Mouse (Mus musculus) urinary bladder, adult 18-20 months (tissue): ENCODE data around the gene Parp9.
"Not testable (repeated sequence)": the region's sequence is repeated elsewhere in the genome, so short reads cannot be mapped to it uniquely, and the experiment has no call there.

ENCODE experiments used
- DNase-seq, 2 experiments: peaks; one replicate each; pipeline ENCODE4 v3.0.0; 2022; ENCODE audit warnings: low spot score in 2 of 2, mixed read lengths in 2 of 2

Parp9 gene

DNA sequence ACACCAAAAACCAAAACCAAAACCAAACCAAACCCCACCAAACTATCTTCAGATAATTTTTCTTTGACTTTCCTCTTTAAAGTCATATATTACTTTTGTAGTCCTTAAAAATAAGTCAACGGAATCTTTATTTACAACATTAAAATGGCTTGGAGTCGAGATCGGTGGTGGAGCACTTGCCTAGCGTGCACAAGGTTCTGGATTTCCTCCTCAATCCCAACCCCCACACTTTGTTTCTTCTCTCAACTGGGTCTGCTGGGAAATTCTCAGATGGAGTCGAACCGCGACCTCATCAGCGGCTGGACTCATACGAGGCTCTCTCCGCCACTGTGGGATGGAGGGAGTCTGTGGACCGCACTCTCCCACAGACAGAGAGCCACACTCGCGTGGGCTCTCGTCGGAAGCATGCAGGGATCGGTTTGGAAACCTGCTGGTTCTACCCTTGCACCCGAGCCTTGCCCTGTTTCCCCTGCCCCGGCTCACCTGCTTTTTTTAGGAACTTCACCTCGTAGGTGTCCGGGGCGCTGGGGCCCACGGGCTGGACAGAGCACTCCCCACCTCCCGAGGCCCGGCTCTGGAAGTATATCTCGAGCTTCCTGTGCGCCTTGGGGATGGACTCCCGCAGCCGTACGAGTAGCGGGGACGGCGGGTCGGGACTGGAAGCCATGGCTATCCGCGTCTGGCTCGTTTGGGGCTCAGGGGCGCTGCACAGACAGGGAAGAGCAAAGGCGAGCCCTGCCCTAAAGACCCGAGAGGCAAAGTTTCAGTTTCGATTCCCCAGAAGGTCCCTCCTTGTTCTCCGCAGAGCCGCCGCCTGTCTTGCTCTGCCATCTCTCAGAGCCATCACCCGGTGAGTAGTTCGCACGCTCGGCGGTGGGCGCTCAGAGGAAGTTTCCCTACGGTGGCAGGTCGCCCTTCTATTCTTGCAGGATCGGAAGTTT is at the start of gene Parp9, which contains the start of gene Dtx3l:
Gene Parp9, plus strand, starts transcription at position 260 of the 941 bp plus-strand sequence.
Gene Dtx3l, minus strand, starts transcription at position 941 of the 941 bp plus-strand sequence.
- DNase-seq, result peak; percentile 58 to 64

DNA sequence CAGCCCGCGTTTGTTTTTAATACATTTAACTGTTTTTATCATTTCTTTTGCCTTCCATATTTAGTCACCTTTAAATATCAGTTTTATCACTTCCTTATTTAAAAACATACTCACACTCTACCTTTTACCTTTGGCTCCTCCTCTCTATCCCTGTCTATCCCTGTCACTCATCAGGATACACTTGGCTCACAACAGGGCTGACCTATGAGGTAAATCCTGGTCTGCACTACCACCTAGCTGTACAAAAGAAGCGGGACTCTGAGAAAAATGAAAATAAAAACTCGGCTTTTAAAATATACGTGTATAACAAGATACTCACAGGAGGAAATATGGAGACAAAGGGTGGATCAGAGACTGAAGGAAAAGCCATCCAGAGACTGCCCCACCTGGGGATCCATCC is 49.4 kb upstream of the Parp9 start:
- no peak for DNase-seq

DNA sequence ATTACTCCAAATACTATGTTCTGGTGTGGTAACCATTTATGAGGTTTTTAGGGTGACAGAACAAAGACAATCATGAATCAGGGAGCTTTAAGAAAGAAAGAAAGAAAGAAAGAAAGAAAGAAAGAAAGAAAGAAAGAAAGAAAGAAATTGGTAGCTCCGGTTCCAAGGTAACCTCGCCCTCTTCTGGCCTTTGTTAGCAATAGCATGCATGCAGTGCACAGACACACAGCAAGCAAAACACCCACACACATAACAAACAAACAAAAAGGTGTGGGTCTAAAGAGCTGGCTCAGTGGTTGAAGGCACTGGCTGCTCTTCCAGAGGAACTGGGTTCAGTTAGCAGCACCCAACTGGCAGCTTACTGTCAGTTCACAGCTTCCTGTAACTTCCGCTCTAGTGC is 47.6 kb upstream of the Parp9 start:
- no peak for DNase-seq

DNA sequence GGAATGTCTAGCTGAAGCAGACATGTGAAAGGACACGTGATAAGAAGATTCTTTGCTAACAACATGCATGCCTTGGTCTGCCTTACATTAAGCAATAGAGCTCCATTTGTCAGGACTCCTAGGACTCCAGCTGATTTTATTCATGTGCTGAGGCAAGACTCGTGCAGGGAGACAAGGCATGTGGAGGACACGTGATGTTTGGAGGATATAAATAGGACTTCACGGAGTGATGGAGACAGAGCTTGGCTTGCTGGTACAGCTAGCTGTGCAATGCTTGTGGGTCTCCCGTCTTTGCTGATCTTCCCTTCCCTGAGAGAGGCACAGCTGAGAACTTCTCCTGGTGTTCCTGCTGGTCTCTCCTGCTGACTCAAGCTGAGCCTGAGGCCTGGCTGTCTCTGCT is 46.7 kb upstream of the Parp9 start:
- not testable (repeated sequence) for DNase-seq

DNA sequence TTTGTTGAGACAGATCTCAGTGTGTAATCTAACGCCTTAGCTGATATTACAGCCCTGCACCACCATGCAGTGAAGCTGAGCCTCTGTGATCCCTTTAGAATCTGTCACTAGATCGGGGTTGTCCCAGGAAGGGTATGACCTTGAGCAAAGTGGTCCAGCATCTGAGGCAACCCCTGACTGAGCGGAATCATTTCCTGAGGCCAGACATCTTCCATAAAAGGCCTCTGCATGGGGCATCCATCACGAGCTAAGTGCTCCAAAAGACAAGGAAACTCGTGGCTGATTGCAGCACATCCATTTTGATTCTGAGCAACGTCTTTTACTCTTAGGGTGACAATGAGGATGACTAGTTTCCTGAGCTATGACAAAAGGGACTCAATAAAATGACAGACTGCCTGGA is 43.3 kb upstream of the Parp9 start:
- DNase-seq, result no peak

DNA sequence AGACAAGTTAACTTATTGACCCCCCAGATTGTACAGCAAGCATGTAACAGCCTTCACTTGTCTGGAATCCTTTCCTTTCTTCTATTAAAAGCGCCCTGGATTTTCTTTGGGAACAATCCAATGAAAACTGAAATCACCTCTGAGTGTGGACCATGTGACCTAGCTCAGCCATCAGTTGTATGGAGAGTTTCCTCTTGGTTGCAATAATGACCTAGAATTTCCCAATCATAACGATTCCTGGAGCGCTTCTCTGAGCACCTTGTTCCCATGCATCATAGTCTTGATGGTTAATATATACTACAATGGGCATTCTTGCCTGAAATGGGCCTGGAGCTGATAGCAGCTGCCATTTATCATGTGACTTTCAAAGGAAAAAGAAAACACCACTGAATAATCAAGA is 37.7 kb upstream of the Parp9 start:
- DNase-seq, result no peak

DNA sequence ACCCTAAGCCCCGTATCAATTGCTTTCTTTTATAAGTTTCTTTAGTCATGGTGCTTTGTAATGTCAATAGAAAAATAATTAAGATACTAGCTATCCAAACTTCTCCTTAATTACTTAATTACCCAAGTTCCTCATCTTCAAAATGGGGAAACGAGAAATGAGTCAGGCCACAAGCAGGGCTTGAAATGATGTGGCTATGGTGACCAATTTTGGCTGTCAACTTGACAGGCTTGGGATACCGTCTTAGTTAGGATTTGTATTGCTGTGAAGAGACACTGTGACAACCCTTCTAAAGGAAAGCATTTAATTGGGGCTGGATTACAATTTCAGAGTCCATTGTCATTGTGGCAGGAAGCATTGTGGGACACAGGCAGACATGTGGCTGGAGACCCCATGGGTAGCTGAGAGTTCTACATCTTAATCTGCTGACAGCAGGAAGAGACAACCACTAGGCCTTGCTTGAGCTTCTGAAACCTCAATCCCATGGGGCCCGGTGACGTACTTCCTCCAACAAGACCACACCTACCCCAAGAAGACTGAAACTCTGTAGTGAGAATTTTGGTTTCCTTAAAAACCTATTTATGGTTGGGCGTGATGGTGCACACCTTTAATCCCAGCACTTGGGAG is 35.1 kb upstream of the Parp9 start:
- DNase-seq, result no peak

DNA sequence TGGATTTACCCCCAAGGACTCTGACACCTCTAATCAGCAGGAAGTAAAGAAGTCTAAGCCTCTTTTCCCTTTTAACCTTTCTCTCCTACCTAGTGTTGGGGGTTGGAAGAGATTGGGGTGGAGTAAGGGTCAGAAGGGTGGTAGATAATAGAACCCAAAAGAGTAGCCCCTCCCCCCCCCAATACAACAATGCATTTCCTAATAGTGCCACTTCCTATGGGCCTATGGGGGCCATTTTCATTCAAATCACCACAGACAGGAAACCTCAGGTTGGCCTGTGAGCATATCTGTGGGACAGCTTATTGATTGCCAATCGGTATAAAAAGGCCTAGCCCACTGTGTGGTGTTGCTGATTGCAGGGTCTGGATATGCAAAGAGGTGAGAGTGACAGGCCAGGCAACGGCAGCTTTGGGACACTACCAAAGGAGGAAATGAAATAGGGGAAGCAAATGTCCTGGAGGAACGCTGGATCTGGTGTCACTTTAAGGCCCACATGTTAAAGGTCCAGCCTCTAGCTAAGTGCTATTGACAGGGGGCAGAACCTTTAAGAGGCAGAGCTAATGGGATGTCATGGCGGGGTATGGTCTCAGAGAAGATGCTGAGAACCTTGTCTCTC is 34.0 kb upstream of the Parp9 start:
- no peak for DNase-seq

DNA sequence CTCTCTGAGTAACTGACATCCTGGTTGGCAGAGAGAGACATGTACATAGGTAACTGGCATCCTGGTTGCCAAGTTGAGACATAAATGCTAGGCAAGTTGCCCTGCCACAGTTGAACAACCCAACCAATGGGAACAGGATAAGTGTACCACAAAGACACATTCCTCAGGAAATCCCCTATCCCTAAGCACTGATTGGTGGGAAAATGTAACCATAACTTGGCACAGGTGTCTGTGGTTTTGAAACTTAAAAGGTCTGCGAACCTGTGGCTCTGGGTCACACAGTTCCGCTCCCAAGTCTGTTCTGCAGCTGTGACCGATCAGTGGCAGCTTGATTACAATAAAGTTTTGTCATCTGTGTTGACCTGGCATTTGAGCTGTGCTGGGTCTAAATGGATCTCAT is 32.9 kb upstream of the Parp9 start:
- no peak for DNase-seq

DNA sequence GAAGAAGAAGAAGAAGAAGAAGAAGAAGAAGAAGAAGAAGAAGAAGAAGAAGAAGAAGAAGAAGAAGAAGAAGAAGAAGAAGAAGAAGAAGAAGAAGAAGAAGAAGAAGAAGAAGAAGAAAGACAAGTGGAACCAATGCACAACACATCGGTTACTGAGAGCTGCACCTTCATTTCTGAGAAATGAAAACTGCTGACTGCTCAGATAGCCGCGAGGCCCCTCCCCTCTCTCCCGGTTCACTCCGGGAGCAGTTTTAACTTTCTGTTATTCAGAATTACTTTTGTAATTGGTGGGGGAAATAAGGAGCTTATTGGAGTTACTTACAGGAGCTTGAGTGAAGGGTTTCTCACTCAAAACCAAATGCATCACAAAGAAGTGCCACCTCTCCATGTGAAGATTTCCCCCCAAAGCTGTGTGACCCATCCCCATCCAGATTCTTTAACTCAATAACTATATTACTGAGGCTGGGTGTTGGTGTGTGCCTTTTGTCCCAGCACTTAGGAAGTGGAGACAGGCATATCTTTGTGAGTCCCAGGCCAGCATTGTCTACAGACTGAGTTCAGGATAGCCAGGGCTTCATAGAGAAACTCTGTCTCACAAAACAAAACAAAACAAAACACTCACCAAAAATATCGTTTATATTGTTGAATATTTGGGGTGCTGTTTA is 32.3 kb upstream of the Parp9 start:
- DNase-seq, result no peak

DNA sequence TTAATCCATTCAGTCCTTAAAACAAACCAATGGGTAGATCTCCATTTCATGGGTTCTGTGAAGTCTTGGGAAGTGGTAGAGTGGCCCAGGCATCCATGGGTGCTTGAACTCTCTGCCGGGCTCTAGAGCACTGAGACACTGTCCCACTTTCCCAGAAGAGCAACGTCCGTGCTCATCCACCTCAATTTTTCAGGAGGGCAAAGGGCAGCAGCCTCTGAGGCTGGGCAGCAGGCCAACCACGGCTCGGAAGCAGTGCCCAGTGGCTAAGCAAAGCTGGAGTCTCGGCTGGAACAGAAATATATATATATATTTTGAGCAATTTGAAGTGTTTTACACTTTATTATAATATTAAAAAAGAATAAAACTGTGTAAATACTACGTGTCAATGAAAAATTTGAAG is 31.4 kb upstream of the Parp9 start:
- DNase-seq, result no peak

DNA sequence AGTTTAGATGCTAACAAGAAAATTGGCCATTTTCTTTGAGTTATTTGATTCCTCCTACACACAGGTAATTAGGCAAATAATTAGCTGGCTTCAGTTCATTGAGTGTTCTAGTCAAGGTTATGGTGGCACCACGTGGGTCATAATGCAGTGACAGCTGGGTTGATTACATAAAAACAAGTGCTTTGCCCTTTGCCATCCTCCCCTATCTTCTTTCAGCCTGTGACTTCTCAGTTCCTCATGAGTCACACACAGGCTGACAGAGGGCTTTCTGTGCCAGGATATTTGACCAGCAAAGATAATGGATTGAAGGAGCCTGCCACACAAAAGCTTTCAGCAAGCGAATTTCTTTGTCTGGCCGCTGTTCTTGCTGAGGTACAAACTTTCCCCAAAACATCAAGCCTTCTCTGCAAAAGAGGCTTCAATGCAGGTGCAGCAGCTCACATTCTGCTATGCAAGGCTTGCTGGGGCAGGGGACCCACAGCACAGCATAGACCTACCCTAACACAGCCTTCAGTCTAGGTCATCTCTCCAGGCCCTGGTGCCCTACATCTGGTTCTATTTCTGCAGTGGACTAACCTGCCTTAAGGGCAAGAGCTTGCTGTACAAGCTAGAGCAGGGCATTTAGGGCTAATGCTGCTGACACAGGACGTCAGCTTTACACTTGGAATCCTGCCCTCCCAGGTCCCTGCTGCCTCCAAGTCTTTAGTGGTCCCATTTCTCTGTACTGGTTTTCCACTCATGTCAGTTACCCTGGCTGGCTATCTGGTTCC is 30.7 kb upstream of the Parp9 start:
- DNase-seq, result no peak

DNA sequence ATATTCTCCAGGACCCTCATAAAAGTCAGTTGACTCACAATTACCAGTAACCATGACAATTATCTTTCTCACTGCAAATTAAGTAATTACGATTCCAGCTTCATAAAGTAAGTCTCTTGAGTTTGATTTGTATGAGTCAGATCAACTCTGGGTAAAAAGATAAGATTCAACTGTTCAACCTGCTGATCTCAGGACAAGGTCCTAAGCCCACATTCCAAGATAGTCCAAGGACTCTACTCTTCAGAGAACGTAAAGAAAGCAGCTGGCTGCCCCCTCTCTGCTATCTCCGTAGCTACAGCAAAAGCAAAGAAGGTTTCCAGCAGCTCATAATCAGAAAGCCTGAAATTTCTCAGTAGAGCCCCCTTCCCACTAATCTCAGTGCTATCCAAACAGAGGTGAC is 26.8 kb upstream of the Parp9 start:
- DNase-seq, result no peak

DNA sequence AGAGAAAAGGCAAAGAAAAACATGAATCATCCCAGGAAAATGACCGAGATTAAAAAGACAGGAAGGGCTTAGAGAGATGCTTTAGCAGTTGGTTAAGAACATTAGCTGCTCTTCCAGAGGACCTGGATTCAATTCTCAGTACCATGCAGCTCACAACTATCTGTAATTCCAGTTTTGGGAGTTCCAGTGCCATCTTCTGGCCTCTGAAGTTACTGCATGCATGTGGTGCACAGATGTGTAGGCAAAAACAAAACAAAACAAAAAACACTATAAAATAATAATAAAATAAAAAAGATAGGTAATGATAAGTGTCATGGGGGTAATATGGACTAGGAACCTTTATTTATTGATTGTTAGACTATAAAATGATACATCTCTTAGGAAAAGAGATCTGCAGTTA is 24.7 kb upstream of the Parp9 start:
- no peak for DNase-seq

DNA sequence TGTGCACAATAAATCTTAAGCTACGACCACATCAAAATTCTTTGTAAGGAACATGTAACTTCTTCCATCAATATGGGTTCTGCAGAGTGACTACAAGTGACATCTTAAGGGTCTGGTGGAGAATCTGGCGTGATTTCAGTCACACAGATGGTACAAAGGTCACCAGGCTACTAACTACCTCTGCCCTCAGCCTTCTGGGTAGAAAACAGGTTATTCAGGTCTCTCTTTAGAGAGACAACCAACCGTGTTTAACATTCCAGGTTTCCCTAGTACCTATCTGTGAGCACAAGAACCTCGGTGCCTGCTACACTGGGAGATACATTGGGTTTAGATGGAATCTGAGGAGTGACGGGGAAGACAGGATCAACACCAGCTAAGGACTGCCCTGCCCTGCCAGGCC is 24.0 kb upstream of the Parp9 start:
- DNase-seq, result no peak

DNA sequence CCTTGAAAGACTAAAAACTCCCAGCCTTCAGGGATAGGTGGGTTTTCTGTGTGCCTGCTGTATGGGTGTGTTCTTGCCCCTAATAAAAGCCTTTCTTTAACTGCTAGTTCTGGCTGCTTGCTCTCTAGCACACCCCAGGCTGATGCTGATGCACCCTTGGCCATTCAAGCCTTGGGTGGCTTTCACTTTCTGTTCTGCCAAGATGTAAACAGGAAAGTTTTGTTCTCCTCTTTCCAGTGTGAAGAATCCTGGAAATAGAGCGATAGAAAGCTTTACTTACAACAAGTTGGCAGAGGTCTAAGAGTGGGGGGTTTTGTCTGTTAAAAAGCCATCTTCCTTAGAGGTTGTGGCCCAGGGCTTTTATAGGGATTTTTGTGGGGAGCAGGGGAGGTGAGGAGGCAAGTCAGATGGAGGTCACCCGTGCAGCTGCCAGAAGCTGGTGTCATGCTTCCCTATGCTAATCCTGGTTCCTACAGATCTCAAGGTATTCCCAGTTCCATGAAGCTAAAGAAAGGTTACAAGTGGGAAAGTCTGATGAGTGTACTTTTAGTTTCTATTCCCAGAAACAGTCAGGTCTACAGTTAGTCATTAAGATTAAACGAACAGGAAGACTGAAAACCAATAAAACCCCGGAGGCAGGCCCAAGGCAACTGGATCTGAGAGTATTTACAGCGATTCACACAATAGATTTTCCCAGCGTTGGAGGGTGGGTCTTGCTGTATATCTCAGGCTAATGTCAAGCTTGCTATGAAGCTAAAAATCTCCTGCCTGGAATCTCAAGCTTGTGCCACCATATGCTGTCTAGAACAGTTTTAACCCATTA is 19.3 kb upstream of the Parp9 start:
- no peak for DNase-seq

DNA sequence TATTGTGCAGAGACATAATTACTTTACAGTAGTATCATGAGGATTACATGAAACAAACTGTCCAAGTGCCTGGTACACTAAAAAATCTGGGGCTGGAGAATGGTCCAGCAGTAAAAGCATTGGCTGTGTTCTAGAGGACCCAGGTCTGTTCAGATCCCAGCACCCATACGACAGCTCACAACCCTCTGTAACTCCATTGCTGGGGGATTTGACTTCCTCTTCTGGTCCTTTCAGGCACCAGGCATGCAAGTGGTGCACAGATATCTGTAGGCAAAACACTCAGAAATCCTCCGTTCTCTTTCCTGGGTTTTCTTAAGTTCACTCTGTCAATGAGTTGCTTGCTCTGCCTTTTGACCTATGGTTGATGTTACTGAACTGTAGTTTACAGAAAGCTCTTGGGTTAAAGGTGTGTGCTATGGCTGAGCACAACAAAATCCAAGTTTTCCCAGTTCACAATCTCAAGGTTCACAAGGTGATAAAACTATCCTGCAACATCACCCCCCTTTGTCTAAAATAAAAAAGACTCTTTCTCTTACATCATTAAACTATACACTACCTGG is 16.5 kb upstream of the Parp9 start:
- DNase-seq, result no peak

DNA sequence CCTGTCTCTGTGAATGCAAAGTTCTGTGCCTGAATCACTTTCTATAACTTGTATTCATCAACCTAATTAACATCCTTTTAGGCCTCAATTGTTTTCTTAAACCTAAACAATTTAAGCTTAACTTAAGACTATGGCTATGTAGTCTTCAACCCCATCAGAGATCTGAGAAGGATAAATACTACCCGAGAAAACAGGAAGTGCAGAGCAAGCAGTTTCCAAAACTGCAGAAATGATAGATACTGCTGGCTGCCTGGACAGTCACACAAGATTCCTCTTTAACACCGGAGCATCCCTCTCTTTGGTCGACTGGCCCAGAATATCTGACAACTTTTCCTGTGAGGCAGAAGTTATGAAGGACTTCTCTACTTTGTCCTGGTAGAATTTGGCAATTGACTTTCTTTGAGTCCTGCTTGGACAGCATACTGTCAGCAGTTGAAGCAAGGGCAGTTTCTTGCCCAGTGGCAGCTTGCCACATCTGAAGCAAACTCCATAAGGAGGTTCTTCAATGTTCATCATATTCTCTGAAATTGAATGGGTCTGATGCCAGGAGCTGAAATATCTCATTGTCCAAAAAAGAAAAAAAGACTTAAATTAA is 15.9 kb upstream of the Parp9 start:
- no peak for DNase-seq

DNA sequence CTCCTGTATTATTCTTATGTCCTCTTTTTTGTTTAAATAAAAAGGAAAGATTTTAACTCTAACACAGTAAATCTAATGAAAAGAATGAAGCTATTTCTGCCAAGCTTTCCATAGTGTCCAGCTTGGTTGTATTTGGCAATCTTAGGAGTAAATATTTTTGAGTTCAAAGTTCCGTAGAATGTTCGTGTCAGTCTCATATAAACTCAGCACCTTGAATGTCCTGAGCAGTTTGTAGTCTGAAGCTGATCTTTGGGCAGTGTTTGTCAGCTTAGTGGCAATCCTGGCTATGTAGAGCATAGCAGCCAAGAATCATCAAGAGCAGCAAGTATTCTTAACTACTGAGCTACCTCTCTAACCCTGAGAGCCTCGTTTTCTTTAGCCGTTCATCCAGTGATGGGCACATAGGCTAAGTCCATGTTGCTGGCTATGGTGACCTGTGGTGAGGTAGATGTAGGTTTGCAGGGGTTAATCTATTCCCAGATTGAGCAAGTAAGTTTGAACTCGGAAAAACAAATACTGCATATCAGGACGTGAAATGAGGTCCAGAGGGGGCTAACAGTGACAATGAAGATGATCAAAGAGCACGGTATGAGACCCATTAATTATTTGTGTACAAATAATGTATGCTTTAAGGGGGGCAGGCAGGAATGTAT is 14.6 kb upstream of the Parp9 start:
- no peak for DNase-seq
